Mouse (Mus musculus) cortical plate, adult 2 months (tissue): ENCODE measurements around the gene Fcer2a.

Experiments used
- CTCF ChIP-seq: fragments of 200-500 bp; IDR thresholded peaks from 2 replicates; pipeline ENCODE4 v1.5.1; 2011; ENCODE audit warnings: mild to moderate bottlenecking, control low read depth, low read length; ENCODE audit not compliant: insufficient read depth; ENCODE audit errors: extremely low read depth
- POLR2A ChIP-seq: fragments of 200-500 bp; IDR thresholded peaks from 2 replicates; pipeline ENCODE4 v1.6.1; 2011; ENCODE audit warnings: mild to moderate bottlenecking, low read length, control low read depth; ENCODE audit not compliant: insufficient read depth; ENCODE audit errors: extremely low read depth

DNA sequence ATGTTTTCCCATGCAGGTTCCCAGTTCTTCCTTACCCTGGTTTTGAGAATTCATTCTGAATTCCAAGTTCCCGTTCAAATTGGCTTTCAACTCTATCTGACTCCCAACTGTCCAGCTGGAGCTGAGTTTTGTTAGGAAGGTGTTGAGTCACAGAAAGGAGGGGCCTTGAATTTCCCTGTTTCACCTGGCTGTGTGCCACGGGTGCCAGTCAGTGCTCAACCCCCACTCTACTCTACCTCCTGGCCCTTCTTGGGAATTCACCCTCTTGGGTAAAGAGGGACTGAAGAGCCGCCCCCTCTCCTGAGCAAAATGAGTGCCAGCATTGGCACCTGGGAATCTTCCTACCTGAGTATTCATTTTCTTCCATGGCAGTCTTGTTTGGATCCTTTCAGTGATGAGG is 3.2 kb downstream of the Fcer2a start:
- TF ChIP-seq CTCF (no peak), POLR2A (no peak)
